Mouse (Mus musculus): ENCODE measurements around the gene Ccr8. TPM values are rescaled to one million over a fixed set of nuclear protein-coding genes. Genes with fewer than 3 reads are reported as not detected.

The Ccr8 gene
- polyA plus RNA-seq (2016; fragmentation: Nextera tagmentation; extraction: Ambion mirVana), result not detected in 2 replicates

DNA sequence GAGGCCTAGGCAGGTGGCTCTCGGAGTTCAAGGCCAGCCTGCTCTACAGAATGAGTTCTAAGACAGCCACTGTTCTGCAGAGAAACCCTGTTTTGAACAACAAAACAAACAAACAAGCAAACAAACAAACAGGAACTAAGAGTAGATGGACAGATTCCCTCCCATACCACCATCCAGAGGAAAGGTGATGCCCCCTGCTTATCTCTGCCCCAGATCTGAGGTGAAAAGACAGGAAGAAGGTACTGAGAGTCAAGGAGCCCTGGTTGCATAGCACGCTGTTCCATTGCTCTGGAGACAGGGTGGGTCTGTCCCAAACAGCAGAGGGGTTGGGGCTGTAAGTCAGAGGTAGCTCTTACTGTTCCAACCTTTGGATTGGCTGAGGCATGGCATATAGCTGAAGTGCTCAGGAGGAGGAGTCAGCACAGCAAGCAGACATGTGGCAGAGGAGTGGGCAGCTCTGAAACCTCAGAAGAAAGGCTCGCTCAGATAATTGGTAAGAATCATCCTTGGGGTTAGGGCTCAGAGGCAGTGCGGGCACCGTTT, at the start of gene Ccr8:
Ccr8 (plus strand) TSS at position 419 of the 543 bp plus-strand sequence.
- WGBS, result 67% methylated on average over 5 of the region's 5 CpGs
- Histone ChIP-seq H3K4me1 (replicated peaks) (no peaks in the 10 kb centered on the region), H3K4me3 (replicated peaks) (no peak within 1 kb of the TSS), H3K27me3 (no peaks in the 10 kb centered on the region), H3K9me3 (0 out of 2 replicates have a peak, but pooled peaks cover 4% of the 10 kb centered on the region), H3K9ac (replicated peaks) (no peak within 1 kb of the TSS), H3K27ac (no peak within 1 kb of the TSS), H3K36me3 (no peaks in the 10 kb centered on the region), H3K4me2 (no peak within 1 kb of the TSS)
- no peak for ATAC-seq (ENCODE audit: insufficient number of reproducible peaks, insufficient read depth, low FRiP score, low TSS enrichment, low read depth)

- no peaks in the 10 kb centered on the region for H3K4me1 ChIP-seq (replicated peaks)
- H3K4me2 ChIP-seq, result no peak overlapping the region
- no peak for ATAC-seq (ENCODE audit: insufficient number of reproducible peaks, insufficient read depth, low FRiP score, low TSS enrichment, low read depth)
- no peaks in the 10 kb centered on the region for H3K9me3 ChIP-seq
- no peaks in the 10 kb centered on the region for H3K27me3 ChIP-seq
- no peaks in the 10 kb centered on the region for H3K36me3 ChIP-seq
- no peak overlapping the region for H3K27ac ChIP-seq
- no peak overlapping the region for H3K4me3 ChIP-seq (replicated peaks)
- WGBS, result 81% methylated on average over 7 of the region's 7 CpGs
- H3K9ac ChIP-seq (replicated peaks), result no peak overlapping the region
Measured at GRCm38 (mm10) chr9:120043115-120043514, 48.8 kb upstream of the Ccr8 start.

- H3K4me3 ChIP-seq (replicated peaks), result no peak overlapping the region
- WGBS, result 80% methylated on average over 6 of the region's 6 CpGs
- H3K9me3 ChIP-seq, result no peaks in the 10 kb centered on the region
- no peaks in the 10 kb centered on the region for H3K4me1 ChIP-seq (replicated peaks)
- no peak for ATAC-seq (ENCODE audit: insufficient number of reproducible peaks, insufficient read depth, low FRiP score, low TSS enrichment, low read depth)
- H3K36me3 ChIP-seq, result no peaks in the 10 kb centered on the region
- H3K27ac ChIP-seq, result no peak overlapping the region
- no peak overlapping the region for H3K9ac ChIP-seq (replicated peaks)
- H3K4me2 ChIP-seq, result no peak overlapping the region
- H3K27me3 ChIP-seq, result no peaks in the 10 kb centered on the region
Measured at GRCm38 (mm10) chr9:120048495-120048894, 43.4 kb upstream of the Ccr8 start.

DNA sequence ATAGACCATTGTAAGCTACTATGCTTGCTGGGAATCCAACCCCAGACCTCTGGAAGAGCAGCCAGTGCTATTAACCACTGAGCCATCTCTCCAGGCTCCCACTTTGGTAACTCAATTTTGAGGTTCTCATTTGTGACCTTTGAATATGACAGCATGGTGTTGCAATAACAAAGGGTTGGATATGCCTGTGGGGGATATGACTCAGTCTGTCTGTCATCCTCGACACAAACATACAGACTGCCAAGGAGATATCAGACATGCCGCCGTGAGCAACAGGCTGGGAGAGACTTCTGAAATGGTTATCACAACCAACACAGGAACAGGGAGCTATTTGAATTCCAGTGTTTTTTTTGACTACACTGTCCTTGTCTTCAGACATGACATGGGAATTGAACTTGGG, 42.5 kb upstream of the Ccr8 start:
- Histone ChIP-seq H3K9ac (replicated peaks) (no peak overlapping the region), H3K9me3 (no peaks in the 10 kb centered on the region), H3K4me1 (replicated peaks) (no peaks in the 10 kb centered on the region), H3K4me2 (no peak overlapping the region), H3K27ac (no peak overlapping the region), H3K4me3 (replicated peaks) (no peak overlapping the region), H3K27me3 (no peaks in the 10 kb centered on the region), H3K36me3 (no peaks in the 10 kb centered on the region)
- no peak for ATAC-seq (ENCODE audit: insufficient number of reproducible peaks, insufficient read depth, low FRiP score, low TSS enrichment, low read depth)
- WGBS, result 85% methylated on average over 3 of the region's 3 CpGs

- Histone ChIP-seq H3K4me3 (replicated peaks) (no peak overlapping the region), H3K9ac (replicated peaks) (no peak overlapping the region), H3K4me1 (replicated peaks) (no peaks in the 10 kb centered on the region), H3K36me3 (no peaks in the 10 kb centered on the region), H3K4me2 (no peak overlapping the region), H3K9me3 (no peaks in the 10 kb centered on the region), H3K27ac (no peak overlapping the region), H3K27me3 (no peaks in the 10 kb centered on the region)
- WGBS, result 59% methylated on average over 8 of the region's 8 CpGs
- ATAC-seq (ENCODE audit: insufficient number of reproducible peaks, insufficient read depth, low FRiP score, low TSS enrichment, low read depth), result no peak
Measured at GRCm38 (mm10) chr9:120054545-120055277, 37.2 kb upstream of the Ccr8 start.

GRCm38 (mm10) chr9:120056201-120056600, 35.7 kb upstream of the Ccr8 start:
- no peaks in the 10 kb centered on the region for H3K36me3 ChIP-seq
- ATAC-seq (ENCODE audit: insufficient number of reproducible peaks, insufficient read depth, low FRiP score, low TSS enrichment, low read depth), result no peak
- no peak overlapping the region for H3K9ac ChIP-seq (replicated peaks)
- WGBS, result 76% methylated on average over 9 of the region's 9 CpGs
- H3K27ac ChIP-seq, result no peak overlapping the region
- no peak overlapping the region for H3K4me3 ChIP-seq (replicated peaks)
- 0 out of 2 replicates have a peak, but pooled peaks cover 3% of the 10 kb centered on the region for H3K9me3 ChIP-seq
- H3K4me2 ChIP-seq, result no peak overlapping the region
- H3K27me3 ChIP-seq, result no peaks in the 10 kb centered on the region
- no peaks in the 10 kb centered on the region for H3K4me1 ChIP-seq (replicated peaks)

DNA sequence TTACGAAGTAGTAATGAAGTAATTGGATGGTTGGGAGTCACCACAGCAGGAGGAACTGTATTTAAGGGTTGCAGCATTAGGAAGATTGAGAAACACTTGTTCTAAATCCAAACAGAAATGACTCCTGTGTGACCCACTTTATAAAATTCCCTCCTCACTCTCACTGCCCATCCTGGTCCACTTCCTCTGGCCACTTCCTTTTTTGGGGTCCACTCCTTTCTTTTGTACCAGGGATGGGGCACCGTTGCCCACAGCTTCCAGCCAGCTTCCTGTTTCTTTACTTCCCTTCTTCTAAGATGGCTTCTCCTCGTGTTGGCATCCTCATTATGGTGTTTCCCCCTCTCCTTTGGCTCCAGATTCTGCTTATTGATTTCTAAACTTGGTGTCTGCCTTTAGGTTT, 33.2 kb upstream of the Ccr8 start:
- H3K4me1 ChIP-seq (replicated peaks), result no peaks in the 10 kb centered on the region
- H3K9ac ChIP-seq (replicated peaks), result no peak overlapping the region
- no peak for ATAC-seq (ENCODE audit: insufficient number of reproducible peaks, insufficient read depth, low FRiP score, low TSS enrichment, low read depth)
- WGBS, result 68% methylated on average over 3 of the region's 3 CpGs
- H3K4me2 ChIP-seq, result no peak overlapping the region
- no peaks in the 10 kb centered on the region for H3K27me3 ChIP-seq
- 0 out of 2 replicates have a peak, but pooled peaks cover 3% of the 10 kb centered on the region for H3K9me3 ChIP-seq
- no peaks in the 10 kb centered on the region for H3K36me3 ChIP-seq
- H3K4me3 ChIP-seq (replicated peaks), result no peak overlapping the region
- H3K27ac ChIP-seq, result no peak overlapping the region

GRCm38 (mm10) chr9:120064317-120064716, 27.6 kb upstream of the Ccr8 start:
- H3K36me3 ChIP-seq, result no peaks in the 10 kb centered on the region
- H3K4me1 ChIP-seq (replicated peaks), result no peaks in the 10 kb centered on the region
- H3K27ac ChIP-seq, result no peak overlapping the region
- ATAC-seq (ENCODE audit: insufficient number of reproducible peaks, insufficient read depth, low FRiP score, low TSS enrichment, low read depth), result no peak; the same call in 1 of the 2 replicates
- no peak overlapping the region for H3K4me2 ChIP-seq
- no peaks in the 10 kb centered on the region for H3K27me3 ChIP-seq
- H3K9ac ChIP-seq (replicated peaks), result no peak overlapping the region
- 65% methylated on average over 4 of the region's 4 CpGs for WGBS
- no peak overlapping the region for H3K4me3 ChIP-seq (replicated peaks)
- H3K9me3 ChIP-seq, result 0 out of 2 replicates have a peak, but pooled peaks cover 3% of the 10 kb centered on the region

DNA sequence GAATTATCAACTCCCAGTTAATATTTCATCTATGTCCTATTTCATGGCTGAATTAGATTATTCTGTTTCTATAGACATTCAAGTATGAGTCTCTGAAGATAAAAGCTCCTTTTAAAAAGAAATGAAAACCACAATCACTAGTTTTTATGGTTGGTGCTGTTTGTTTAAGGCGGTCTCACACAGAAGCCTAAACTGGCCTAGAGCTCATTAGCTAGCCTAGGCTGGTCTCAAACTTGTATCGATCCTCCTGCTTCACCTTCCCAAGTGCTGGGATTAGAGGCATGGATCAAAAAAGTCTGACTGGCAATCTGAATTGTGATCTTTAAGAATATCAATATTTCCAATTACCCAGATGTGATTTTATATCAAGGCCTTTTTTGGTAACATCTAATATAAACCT, 24.3 kb upstream of the Ccr8 start:
- H3K4me2 ChIP-seq, result no peak overlapping the region
- no peaks in the 10 kb centered on the region for H3K27me3 ChIP-seq
- WGBS, result 81% methylated on average over 2 of the region's 2 CpGs
- H3K9me3 ChIP-seq, result no peaks in the 10 kb centered on the region
- H3K9ac ChIP-seq (replicated peaks), result no peak overlapping the region
- H3K27ac ChIP-seq, result no peak overlapping the region
- no peak overlapping the region for H3K4me3 ChIP-seq (replicated peaks)
- H3K36me3 ChIP-seq, result no peaks in the 10 kb centered on the region
- ATAC-seq (ENCODE audit: insufficient number of reproducible peaks, insufficient read depth, low FRiP score, low TSS enrichment, low read depth), result no peak
- no peaks in the 10 kb centered on the region for H3K4me1 ChIP-seq (replicated peaks)

- Histone ChIP-seq H3K4me3 (replicated peaks) (no peak overlapping the region), H3K27me3 (no peaks in the 10 kb centered on the region), H3K9me3 (no peaks in the 10 kb centered on the region), H3K9ac (replicated peaks) (no peak overlapping the region), H3K27ac (no peak overlapping the region), H3K4me1 (replicated peaks) (no peaks in the 10 kb centered on the region), H3K36me3 (no peaks in the 10 kb centered on the region), H3K4me2 (no peak overlapping the region)
- ATAC-seq (ENCODE audit: insufficient number of reproducible peaks, insufficient read depth, low FRiP score, low TSS enrichment, low read depth), result no peak
- WGBS, result 55% methylated on average over 10 of the region's 10 CpGs
Measured at GRCm38 (mm10) chr9:120068047-120068446, 23.9 kb upstream of the Ccr8 start.

DNA sequence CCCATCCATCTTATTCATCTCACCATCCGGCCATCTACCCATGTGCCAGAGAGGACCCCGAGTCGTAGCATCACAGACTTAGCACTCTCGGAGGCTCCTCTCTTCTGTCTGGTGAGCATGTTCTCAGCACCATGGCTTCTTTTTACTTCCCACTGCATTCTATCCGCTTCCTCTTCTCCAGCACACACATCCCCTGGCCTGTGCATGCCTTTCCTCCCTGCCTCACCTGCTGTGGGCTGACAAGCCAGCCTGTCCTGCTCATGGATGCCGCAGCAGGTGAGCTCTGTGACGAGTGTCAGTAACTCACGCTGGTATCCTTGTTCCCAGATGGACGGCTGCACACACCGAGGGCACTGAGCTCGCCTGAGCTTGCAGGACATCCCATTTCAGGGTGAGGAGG, 22.1 kb upstream of the Ccr8 start, which contains the start of gene Cx3cr1:
Cx3cr1 (minus strand) TSS at position 101 of the 400 bp plus-strand sequence.
- no peak within 1 kb of the TSS for H3K27ac ChIP-seq

More for the DNA sequence above, 22.1 kb upstream of the Ccr8 start, which contains the start of gene Cx3cr1:
- H3K4me2 ChIP-seq, result no peak within 1 kb of the TSS
- no peaks in the 10 kb centered on the region for H3K9me3 ChIP-seq
- no peaks in the 10 kb centered on the region for H3K36me3 ChIP-seq
- no peaks in the 10 kb centered on the region for H3K4me1 ChIP-seq (replicated peaks)
- H3K9ac ChIP-seq (replicated peaks), result no peak within 1 kb of the TSS
- H3K4me3 ChIP-seq (replicated peaks), result no peak within 1 kb of the TSS
- H3K27me3 ChIP-seq, result no peaks in the 10 kb centered on the region
- no peak for ATAC-seq (ENCODE audit: insufficient number of reproducible peaks, insufficient read depth, low FRiP score, low TSS enrichment, low read depth)
- WGBS, result 75% methylated on average over 11 of the region's 11 CpGs

Measured in limb, embryonic 12.5 days (tissue).